Mouse (Mus musculus) small intestine, adult 2 months (tissue): ENCODE data around the gene Pick1.

ENCODE experiments used
- CTCF ChIP-seq: fragments of 200-500 bp; IDR thresholded peaks from 2 replicates; pipeline ENCODE4 v1.5.1; 2012; ENCODE audit warnings: low read depth, mild to moderate bottlenecking, control low read depth, inconsistent platforms, low read length, moderate library complexity, mixed read lengths; ENCODE audit not compliant: insufficient replicate concordance, insufficient read length; ENCODE audit errors: extremely low read depth
- POLR2A ChIP-seq: fragments of 200-500 bp; IDR thresholded peaks from 2 replicates; pipeline ENCODE4 v1.6.1; 2012; ENCODE audit warnings: low read depth, mild to moderate bottlenecking, control low read depth, inconsistent platforms, low read length, moderate library complexity

- TF ChIP-seq CTCF (no peak), POLR2A (no peak)
Observed at GRCm38 (mm10) chr15:79191426-79191825, 37.5 kb upstream of the Pick1 start.
